Mouse (Mus musculus) adrenal gland, adult 8-10 months (tissue): ENCODE results near the gene Nwd1. TPM values are rescaled to one million over a fixed set of nuclear protein-coding genes. Genes with fewer than 3 reads are reported as not detected.

Experiments
- DNase-seq: peaks from one replicate; pipeline ENCODE4 v3.0.0; 2022
- total RNA-seq, 4 experiments: library from RNA; stranded (reverse); gene quantifications; 2 replicates each; pipeline ENCODE4 v1.2.4; 2022

Nwd1 gene
- total RNA-seq, 4 experiments from 2014 or later = 0.24 to 0.73 (median 0.46) TPM

DNA sequence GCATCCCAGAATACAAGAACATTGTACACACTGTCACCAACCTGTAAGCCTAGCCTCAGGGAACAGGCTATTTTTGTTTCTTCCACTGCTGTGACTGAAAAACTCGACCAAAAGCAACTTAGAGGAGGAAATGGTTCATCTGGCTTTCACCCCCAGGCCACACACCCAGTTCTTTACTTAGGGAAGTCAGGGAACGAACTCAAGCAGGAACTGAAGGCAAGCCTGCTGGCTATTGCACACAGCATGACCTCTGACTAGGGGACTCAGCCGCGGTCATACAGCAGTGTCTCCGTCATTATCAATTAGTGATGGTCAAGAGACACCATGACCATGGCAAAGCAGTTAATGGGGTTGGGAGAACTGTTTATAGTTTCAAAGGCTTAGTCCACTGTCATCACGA, 66.1 kb downstream of the Nwd1 start:
- DNase-seq = no peak

DNA sequence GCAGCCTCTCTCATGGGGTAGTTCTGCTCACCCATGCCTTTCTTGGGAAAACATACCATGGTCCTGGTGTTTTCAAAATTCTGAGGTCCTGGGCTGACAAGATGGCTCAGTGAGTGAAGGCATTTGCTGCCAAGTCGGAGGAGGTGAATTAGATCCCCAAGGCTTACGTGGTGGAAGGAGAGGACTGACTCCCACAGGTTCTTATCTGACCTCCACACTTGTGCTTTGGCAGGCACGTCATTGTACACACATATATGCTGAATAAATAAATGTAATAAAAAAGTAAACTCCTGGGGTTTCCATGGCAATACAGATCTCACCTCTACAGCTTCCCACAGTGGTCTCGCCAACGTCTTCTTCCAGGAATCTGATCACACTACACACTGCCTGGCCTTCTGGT, 70.1 kb downstream of the Nwd1 start:
- no peak for DNase-seq

DNA sequence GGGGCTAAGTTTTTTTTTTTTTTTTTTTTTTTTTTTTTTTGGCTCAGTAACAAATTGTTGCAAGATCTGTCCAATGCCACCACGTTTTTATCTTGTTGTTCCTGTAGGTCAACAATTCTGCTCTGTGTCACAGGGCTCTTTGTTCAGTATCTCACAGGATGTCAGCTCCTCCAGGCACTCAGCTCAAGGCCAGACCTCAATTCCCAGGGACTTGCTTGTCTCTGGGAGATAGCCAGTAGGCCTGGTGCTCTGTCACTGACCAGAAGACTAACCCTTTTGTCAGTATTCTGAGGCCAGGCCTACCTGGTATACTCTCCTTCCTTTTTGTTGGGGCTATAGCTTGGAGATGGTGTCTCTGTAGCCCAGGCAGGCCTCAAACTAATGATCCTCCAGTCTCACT, 74.0 kb downstream of the Nwd1 start:
- DNase-seq = peak; percentile 81

DNA sequence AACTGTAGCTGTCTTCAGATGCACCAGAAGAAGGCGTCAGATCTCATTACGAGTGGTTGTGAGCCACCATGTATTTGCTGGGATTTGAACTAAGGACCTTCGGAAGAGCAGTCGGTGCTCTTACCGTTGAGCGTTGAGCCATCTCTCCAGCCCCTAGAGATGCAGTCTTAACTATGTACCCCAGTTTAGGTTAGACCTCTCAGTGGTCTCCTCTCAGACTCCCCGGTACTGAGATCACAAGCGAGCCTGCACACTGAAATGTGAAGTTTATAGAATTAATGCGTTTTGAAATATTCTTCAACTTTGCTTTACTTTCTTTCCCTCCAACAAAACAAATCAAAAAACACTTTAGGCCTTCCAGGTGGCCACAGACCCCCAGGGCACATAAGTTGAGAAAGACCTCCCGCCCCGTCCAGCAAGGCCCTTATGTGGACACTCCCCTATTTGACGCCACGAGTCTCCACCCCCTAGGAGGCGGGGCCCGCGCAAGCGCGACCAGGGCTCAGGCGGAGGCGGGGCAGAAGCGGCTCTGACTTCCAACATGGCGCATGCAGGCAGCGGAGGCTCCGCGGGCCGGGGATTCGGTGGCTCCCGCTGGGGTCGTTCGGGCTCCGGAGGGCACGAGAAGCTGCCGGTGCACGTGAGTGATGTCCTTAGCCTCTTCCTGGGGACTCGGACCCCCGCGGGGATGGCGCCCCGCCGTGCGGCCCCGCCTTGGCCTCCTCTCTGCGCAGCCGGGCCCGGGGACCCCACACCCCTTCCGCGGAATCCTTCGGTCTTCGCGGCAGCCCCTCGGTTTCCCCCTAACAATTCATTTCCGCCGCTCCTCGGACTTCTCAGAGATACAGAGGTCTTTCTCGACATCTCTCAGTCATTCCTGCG, 76.5 kb downstream of the Nwd1 start, which contains the start of gene Sin3b:
Gene Sin3b, plus strand, starts transcription at position 517 of the 882 bp plus-strand sequence.
- peak; percentile 90 for DNase-seq

DNA sequence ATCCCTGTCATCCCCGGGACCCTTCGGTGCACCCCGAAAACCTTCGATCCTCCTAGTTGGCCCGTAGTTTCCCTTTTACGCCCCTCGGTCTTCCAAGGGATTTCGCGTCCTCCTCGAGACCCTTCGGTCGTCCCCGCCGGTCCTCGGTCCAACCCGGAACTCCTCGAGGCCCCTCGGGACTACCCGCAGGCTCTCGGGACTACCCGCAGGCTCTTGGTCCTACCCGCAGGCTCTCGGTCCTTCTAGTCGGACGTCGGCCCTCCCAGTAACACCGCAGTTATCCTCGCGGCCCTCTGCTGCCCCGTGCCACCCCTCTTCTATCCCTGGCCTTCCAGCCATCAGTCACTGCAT, 77.1 kb downstream of the Nwd1 start:
- DNase-seq = no peak

DNA sequence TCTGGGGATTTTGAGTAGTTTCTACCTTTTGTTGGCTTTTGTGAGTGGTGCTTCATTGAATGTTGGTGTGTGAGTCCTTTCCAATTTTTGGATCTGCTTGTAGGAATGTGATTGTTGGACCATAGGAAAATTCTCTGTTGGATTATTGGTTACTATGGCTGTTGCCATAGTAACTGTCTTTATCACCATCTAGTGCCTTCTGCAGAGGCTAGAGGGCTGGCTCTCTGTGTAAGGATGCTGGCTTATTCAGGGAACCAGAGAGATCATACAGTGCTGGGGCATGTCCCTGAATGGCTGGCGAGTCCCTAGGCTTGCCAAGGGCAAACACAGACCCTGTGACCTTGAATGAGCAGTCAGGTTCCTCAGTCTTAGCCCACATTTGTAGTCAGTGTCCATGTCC, 82.1 kb downstream of the Nwd1 start:
- no peak for DNase-seq

DNA sequence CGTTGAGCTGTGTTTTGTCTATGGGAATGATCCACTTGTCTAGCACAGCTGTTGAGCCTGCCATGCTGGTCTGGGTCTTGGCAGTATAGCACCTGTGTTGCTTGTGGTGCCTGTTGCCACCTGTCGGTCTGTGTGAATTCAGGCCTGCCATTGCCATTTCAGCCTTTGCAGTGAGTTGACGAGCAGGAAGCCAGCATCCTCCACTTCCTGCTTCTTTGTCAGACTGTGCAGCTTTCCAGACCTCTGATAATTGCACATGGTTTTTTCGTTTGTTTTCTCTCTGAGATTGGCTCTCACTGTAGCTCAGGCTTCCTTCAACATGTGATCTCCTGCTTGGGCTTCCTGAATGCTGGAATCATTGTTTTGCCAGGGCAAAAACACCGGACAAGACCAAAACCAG, 88.5 kb downstream of the Nwd1 start:
- DNase-seq = no peak

DNA sequence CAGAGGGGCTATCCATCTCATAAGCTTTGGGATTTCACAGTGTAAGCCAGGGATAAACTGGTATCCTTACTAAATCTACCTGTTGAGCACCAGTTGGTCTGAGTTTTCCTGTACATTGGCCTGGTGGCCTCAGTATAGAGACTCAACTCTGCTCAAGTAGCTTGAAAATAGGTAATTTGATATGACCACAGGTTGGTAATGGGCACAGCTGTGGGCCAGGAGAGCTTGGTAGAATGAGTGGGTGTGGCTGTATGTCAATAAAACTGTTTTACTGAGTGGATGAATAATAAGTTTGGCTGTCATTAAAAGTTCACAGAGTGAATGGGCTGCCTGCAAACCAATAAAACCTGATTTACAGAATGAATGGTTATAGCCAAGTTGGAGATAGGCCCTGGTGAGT, 90.4 kb downstream of the Nwd1 start:
- no peak for DNase-seq

DNA sequence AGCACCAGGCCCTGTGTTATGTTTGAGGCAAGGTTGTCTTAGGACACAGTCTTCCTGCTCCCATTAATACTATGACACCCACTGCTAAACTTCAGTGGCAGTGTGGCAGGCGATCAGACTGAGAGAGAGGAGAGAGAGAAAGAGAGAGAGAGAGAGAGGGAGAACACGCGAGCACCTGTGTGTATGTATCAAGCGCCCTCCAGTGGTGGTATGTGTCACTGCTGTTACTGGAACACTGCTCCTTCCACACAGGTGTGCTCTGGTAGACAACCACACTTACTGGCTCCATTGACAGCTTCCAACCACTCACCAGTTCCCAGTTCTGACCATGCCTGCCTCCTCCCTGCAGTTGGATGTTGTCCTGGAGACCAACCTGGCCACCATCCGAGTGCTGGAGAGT, 99.5 kb downstream of the Nwd1 start:
- no peak for DNase-seq

DNA sequence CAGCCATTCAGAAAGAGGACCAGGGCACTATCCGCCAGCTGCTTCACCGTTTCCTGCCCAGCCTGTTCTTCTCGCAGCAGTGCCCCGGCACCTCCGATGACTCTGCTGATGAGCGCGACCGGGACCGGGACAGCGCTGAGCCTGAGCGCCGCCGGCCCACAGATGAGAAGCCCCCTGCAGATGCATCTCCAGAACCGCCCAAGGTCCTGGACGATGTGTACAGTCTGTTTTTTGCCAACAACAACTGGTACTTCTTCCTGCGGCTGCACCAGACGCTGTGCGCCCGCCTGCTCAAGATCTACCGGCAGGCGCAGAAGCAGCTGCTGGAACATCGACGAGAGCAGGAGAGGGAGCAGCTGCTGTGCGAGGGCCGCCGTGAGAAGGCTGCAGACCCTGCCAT, 103.3 kb downstream of the Nwd1 start:
- no peak for DNase-seq

DNA sequence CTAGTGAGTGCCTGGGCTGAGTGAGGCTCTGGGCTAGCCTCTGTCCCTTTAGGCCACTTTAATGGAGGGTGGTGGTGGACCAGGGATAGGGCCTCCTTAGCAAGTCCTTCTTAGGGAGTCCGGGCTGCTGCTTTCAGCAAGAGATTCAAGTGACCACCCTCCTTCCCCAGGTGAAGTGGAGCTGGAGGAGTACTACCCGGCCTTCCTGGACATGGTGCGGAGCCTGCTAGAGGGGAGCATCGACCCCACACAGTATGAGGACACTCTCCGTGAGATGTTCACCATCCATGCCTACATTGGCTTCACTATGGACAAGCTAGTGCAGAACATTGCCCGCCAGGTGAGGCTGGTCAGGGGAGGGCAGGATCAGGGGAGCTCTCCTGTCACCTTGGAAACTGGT, 103.8 kb downstream of the Nwd1 start:
- DNase-seq = no peak

DNA sequence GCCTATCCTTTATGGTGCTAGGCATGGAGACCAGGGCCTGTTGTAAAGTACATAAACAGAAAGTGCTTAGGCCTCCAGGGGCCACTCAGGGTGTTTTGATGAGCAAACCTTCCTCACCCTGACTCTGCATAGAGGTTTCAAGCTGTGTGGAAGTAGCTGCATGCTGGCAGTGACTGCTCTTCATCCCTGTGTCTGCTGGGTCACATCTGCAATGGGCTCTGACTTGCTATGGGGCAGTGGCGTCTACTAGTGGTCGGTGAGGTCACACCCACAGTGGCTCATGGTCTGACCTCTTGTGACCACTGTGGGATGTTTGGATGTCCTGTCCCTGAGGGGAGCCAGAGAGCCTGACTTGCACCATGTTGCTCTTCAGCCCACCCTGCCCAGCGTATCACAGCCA, 104.6 kb downstream of the Nwd1 start:
- DNase-seq = no peak

DNA sequence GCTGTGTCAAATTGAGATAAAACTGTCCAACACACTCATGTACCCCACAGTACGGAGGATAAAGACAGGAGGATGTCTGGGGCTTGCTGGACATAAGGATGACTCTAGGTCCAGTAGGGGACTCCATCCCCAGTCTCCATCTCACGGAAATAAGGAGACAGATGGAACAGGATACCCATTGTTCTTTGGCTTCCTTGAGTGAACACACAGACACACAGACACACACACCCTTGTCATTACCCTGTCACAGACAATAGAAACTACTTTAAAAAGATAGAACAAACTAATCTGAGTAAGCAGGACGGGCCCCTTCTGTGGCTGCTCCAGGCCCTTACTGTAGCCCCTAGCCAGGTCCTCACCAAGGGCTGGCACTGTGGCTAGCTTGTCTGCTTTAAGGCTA, 105.8 kb downstream of the Nwd1 start:
- DNase-seq = no peak

DNA sequence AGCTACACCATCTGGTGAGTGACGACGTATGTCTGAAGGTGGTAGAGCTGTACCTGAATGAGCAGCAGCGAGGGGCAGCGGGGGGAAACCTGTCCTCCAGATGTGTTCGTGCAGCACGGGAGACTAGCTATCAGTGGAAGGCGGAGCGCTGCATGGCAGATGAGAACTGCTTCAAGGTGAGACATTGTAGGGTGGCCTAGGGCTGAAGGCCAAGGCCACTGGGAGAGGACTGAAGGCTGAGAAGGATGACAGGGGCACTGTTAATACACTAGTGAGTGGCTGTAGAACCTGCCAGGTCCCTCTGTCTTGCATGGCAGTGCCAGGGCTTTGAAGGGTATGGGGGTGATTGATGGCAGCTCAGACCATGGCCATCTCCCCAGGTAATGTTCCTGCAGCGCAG, 106.7 kb downstream of the Nwd1 start:
- DNase-seq = no peak

DNA sequence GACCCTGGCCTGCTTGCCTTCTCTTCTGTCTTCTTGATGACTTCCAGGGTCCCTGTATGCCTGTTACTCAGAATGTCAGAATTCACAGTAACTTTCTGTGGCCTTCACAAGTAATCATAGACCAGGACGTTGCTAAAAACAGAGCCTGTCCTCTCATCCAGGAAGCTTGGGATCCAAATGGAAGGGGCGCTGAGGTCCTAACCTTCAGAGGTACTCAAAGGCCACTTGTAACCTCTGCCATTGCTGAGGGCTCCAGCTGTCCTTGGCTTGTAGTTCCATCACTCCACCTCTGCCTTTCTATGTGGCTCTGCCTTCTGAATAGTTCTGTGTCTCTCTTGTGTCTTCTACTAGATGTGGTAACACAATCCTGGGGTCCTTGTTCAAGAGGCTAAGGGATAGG, 107.3 kb downstream of the Nwd1 start:
- no peak for DNase-seq

DNA sequence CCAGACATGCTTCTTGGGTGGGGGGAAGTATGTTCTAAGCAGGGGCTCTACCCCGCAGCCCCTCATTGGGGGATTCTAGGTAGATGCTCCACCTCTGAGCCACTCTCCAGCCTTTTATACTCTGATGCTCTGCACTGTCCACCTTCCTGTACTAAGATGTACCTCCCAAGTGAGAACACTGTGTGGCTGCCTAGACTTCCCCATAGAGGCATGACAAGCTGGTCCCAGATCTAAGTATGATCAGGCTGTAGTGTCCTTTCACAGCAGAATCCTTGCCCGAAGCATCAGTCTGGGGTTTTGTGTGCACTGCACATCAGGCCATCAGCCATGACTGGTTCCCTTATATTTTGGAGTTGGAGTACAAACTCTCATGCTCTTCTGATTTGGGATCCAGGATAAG, 109.5 kb downstream of the Nwd1 start:
- no peak for DNase-seq

DNA sequence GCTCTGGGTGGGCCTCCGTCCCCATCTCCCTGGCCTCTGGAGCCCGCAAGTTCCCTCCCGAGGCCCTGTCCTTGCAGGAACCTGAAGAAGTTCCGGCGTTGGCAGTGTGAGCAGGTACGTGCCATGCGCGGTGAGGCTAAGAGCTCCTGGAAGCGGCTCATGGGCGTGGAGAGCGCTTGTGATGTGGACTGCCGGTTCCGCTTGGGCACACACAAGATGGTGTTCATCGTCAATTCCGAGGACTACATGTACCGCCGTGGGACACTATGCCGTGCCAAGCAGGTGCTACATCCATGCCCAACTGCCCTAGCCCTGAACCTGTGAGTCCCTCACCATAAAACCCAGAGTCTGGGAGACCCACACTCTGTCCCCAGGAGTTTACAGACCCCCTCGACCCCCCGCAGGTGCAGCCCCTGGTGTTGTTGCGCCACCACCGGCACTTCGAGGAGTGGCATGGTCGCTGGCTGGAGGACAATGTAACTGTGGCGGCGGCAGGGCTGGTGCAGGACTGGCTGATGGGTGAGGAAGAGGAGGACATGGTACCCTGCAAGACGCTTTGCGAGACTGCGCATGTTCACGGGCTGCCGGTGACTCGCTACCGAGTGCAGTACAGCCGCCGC, 110.4 kb downstream of the Nwd1 start:
- no peak for DNase-seq

DNA sequence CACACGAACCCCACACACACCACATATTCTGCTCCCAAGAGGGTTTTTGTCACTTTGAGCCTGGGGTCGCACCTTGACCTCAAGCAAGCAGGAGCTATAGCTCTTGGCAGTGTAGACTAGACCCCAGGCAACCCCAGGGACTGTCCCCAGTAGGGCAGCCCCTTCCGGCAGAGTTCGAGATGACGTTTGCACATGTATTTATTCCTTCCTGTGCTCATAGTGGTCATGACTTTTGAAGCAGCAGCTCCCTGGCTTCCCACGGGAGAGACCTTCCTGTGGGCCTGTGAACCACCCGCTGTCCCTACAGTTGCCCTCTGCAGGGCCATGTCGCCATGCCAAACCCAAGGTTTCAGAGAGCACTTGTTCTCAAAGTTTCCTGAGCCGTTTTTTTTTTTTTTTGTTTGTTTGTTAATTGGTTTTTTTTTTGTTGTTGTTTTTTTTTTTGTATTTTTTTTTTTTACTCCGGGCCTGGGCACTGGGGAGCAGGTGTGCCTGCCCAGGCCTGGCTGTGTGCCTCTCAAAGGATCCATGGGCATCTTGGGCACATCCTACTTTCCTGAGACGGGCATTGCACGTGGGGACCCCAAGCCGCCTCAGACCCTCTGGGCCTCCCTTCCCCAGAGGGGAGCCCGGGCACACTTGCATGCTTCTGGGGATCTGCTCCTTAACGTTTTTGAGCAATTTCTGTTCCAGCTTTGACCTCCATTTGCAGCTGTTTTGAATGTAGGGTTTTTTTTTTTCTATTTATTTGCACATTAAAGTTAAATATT, 111.1 kb downstream of the Nwd1 start:
- no peak for DNase-seq

DNA sequence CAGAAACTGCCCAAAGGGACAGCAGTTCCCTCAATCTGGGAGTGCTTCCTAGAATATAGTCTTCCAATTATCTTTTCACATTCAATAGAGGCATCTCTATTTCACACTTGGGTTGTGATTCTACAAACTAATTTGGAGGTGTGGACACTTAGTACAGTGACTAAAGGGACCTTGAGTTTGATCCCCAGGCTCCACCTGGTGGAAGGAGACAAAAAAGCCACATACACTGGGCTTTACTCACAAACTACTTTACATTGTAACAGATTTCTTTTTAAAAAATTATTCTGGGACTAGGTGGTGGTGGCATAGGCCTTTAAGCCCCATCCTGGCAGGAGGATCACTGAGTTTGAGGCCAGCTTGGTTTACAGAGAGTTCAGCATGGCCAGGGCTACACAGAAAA, 111.8 kb downstream of the Nwd1 start:
- DNase-seq = no peak

DNA sequence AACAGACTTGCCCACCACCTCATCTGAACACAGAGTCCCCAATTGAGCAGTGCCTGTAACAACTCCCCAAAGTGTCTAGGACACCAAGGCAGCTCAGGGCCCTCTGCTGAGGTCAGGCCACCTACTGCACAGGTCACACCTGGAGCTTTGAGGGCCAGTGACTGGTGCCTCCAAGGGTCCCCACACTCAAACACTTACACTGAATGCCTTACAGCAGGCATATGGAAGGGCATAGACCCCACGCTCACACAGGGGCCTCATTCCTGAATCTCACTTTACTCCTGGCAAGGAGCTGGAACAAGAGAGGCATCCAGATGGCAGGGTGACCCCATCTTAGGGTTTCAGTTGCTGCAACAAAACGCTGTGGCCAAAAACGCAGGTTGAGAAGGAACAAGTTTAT, 113.7 kb downstream of the Nwd1 start:
- DNase-seq = no peak

DNA sequence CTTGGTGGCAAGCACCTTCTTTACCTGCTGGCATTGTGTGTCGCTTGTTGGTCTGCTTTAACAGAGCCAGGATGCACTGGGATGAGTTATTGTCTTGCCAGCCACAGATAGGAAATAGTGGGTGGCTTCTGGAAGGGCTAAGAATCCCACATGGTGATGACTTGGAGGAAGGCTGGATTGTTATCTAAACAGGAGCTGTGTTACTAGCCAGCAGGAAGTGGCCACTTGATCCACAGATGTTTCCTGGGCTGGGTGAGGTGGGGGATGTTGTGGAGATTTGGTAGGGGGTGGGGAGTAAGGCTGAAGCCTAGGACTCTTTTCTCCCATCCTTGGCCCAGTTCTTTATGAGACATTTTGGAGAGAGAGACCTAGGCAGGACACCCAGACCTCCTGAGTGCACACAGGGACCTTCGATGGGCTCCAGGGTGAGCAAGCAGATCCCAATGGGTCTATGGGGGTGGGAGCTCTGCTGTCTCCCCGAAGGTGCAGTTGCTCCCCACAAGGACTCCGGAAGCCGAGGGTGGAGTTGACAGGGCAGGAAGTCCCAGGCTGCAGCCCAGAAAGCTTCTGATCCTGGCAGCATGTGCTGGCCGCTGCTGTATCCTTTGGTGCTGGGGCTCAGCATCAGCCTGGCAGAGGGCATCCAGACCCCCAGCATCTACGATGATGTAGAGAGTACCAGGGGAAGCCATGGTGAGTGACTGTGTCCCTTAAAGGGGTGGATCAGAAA, 115.0 kb downstream of the Nwd1 start, which contains the start of gene F2rl3:
Gene F2rl3, plus strand, starts transcription at position 559 of the 730 bp plus-strand sequence.
- DNase-seq = no peak

DNA sequence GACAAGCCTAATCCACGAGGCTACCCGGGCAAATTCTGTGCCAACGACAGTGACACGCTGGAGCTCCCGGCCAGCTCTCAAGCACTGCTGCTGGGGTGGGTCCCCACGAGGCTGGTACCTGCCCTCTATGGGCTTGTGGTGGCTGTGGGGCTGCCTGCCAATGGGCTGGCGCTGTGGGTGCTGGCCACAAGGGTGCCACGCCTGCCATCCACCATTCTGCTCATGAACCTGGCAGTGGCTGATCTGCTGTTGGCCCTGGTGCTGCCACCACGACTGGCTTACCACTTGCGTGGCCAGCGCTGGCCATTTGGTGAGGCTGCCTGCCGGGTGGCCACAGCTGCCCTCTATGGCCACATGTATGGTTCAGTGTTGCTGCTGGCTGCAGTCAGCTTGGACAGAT, 115.8 kb downstream of the Nwd1 start:
- DNase-seq = no peak

DNA sequence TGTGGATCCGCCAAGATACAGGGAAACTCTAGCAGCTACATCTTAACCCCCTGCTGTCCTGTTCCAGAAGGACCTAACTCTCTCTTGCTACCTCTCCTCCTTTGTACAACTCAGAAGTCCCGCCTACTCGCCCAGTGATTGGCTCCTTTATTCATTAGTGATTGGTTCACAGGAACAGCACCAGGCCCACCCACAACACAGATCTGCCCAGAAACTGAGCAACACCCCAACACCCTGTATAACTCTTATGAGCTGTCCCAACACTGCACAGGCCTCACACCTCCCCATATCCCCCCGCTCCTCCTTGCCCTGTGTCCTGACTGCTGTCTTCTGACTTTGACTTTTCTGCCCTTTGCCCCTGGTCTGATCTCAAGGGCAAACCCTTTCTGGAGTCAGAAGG, 119.2 kb downstream of the Nwd1 start:
- DNase-seq = no peak
